Mouse (Mus musculus) heart, postnatal 36 days (tissue): ENCODE measurements around the gene Thnsl1. TPM values are rescaled to one million over a fixed set of nuclear protein-coding genes. Genes with fewer than 3 reads are reported as not detected.
"Not testable (repeated sequence)": the region's sequence is repeated elsewhere in the genome, so short reads cannot be mapped to it uniquely, and the experiment has no call there.

ENCODE experiments used
- DNase-seq, 2 experiments: peaks; one replicate each; pipeline ENCODE4 v3.0.0; 2021 to 2022
- intact Hi-C: fragments of 180-260 bp; cut with DNase I; formaldehyde crosslinking; loops from one replicate; pipeline ENCODE4 v1.15.1; 2025
- total RNA-seq, 2 experiments: library from RNA; stranded (reverse); gene quantifications; 2 replicates each; pipeline ENCODE4 v1.2.3; 2021

Thnsl1 gene
- total RNA-seq, 2 experiments from 2014 or later, result 6.3 to 7.2 TPM

DNA sequence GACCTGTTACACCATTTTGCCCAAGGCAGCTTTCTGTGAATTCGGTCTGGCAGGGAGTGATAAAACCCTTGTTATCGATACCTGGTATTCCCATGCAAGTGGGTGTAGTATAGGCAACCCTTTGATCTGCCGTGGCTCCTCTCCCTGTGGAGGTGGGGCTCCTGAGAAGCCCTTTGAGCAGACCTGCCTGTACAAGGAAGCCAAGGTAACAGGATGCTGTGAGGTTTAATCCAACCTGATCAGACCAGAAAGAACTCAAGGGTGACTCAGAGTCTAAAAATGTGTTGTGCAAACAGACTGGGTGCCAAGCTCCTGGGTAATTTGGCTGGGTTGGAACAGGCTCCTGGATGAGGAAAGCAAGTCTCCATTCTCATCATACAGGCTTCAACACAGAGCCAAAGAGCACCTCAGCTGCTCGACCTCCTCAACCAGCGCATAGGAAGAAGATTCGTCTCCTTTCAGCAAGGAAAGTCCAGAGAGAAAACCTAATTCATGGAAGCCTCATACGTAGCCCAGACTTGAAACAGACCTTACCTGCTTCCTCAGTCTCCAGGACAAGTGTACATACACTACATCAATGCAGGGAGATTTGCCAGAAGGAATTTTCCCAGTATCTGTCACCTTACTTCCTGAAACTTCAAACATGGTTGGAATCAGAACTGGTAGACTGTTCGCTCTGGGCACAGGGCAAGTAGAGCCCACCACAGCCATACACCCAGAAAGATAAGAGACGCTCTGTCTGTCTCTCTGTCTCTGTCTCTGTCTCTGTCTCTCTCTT lies 29.5 kb downstream of the Thnsl1 start:
- intact Hi-C loops, result no loop called here
- no peak for DNase-seq

DNA sequence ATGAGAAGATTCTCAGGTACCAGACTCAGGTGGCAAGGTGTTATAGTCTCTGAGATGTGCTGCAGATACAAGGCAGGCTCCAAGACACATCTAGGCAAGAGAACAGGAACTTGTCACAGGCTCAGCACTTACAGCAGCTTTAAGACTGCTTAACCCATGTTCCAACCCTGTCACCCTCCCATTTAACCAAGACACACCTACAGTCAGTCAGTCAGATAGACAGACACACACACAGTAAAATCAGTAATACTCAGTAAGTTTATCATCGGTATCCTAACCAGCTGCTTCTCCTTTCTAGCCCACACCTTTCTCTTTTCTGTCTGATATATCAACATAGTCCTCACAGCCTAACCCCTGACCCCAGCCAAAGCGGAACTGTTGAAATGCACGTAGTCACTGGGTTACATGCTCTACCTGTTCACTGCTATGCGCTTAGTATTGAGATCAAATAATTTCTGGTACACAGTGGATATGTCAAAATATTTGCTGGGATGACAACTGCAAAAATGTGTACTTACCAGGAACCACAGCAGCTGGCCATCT lies 30.4 kb downstream of the Thnsl1 start:
- intact Hi-C loops, result no loop called here
- no peak for DNase-seq

- intact Hi-C loops, result no loop called here
- DNase-seq, result no peak
These were observed 31.3 kb downstream of the Thnsl1 start for GRCm38 (mm10) chr2:21236846-21237245.

- intact Hi-C loops, result not testable (repeated sequence)
These were observed 38.6 kb downstream of the Thnsl1 start for GRCm38 (mm10) chr2:21244104-21244503.

DNA sequence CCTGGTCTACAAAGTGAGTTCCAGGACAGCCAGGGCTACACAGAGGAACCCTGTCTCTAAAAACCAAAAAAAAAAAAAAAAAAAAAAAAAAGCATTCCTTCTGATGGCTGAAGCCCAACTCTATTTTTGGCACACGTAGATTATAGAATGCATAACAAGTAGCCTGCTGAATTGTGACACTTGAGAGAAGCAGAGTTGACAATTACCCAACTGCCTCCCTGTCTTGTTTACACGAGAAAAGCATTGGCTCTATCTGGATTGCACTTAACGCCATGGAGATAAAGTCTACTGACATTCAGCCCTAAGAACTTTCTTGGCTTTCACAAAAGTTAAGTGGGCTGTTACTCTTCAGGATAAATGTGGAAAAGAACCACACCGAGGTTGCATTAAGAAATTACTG lies 39.5 kb downstream of the Thnsl1 start:
- no peak for DNase-seq
- intact Hi-C loops, result no loop called here

More at GRCm38 (mm10) chr2:21244104-21244503, 38.6 kb downstream of the Thnsl1 start:
- not testable (repeated sequence) for DNase-seq

DNA sequence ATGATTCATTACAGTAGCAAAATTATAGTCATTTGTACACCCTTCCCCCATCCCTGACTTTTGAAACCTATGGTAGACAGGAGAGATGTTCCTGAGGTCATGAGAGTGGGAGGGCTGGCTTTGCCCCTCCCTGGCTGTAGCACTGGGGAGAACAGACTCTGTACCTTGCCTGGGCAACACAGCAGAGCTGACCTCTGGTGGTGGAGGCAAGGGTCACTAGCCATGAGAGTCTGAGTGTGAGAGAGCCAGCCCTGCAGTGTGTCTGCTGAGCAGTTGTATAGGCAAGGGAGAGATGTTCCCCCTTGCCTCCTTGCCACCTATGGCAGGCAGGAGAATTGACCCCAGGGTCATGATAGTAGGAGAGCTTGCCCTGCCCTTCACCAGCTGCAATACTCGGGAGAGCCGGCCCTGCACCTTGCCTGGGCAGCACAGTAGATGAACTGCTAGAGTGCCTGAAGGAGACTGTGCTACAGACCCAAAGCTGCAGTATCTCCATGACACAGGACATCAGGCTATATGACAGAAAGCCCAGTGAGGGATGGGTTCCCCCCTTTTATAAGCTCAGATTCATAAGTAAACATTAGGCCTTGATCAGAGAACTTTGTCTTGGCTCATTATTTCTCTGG lies 40.1 kb downstream of the Thnsl1 start:
- DNase-seq, result no peak
- intact Hi-C loops, result no loop called here

- intact Hi-C loops, result no loop called here
- DNase-seq, result no peak
These were observed 48.1 kb downstream of the Thnsl1 start for GRCm38 (mm10) chr2:21253644-21254043.

GRCm38 (mm10) chr2:21254308-21254707 lies 48.8 kb downstream of the Thnsl1 start:
- intact Hi-C loops, result no loop called here
- no peak for DNase-seq

DNA sequence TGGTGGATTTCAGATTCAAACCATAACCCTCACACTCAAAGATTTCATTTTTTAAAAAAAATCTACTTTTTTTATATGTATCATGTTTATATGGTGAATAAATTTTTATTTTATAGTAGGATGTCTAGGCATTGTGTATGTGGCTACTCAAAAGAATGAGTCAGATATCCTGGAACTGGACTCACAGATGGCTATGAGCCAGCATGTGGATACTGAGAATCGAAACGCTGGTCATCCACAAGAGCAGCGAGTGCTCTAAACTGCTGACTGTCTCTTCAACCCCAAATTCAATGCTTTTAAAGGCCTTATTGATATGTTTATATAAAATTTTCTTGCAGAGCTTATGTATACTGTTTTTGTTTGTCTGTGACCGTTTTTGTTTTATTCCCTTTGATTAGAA lies 52.8 kb downstream of the Thnsl1 start:
- intact Hi-C loops, result no loop called here
- DNase-seq, result no peak

DNA sequence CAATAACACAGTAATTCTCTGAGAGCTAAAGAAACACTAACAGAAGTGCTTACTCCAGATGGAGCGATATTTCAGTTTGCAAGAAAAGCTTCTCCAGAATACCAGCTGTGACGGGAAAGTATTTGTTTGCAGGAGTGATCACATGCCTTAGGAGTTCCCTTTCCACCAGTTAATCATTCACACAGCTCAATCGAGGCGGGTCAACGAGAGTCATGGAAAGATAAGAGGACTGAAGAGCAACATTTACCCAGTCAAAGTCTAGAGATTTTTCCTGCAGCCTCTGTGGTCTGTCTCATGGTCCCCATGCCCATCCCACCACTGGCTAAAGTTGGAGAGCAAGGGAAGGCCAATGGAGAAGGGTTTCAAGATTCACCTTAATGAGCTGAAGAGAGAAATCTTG lies 53.6 kb downstream of the Thnsl1 start:
- DNase-seq, result no peak
- intact Hi-C loops, result no loop called here

- DNase-seq, result no peak
These were observed 54.5 kb downstream of the Thnsl1 start for GRCm38 (mm10) chr2:21260060-21260459.

DNA sequence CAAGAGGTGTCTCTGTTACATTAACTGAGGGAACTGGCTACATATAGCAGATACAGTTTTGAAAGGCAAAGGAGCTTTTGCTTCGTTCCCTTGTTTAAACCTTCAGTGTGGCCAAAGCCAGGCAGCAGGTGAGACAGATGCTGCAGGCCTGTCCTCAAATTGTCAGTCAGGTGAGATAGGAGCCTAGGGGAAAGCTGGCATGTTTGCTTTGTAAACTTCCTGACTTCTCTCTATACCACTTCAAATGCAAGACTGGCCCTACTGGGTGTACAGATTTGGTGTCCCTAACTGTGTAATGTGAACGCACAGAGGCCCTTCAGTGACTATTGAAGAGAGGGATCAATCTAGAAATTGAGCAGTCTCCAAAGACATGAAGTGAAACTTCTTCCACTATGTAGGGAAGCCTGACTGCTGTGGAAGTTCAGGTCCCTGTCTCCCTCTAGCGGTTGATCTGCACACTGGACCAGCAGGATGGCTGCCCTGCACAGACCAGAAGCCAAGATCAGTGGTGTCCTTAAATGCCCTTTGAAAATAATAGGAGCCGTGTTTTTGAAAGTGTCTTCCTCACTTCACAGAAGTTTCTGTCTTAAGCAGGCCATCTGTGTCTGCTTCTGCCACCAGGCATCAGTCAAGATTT lies 56.0 kb downstream of the Thnsl1 start:
- intact Hi-C loops, result loop anchor here (5.0 kb wide), 3 partner anchors 49 to 364 kb away; partner anchors contain the start of gene Arhgap21
- peak; percentile 39 to 45 for DNase-seq

More at GRCm38 (mm10) chr2:21260060-21260459, 54.5 kb downstream of the Thnsl1 start:
- intact Hi-C loops, result loop anchor here (5.0 kb wide), 3 partner anchors 48 to 363 kb away; partner anchors contain the start of gene Arhgap21

DNA sequence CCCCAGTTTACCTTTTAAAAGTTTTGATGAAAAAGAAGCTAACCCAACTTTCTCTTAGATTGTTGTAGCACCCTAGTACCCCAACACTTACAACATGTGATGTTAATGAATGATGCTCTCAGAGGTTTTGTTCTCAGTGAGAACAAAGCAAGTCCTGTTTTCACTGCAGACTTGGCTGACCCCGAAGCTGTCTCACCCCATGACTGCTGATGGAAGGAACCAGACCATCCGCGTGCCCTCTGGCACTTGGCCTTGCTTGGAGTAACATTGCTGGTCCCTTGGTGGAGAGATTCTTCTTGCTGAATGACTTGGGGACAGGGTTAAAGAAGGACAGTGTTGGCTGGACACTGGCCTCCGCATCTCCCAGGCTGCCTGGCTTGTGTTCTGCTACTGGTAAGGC lies 58.5 kb downstream of the Thnsl1 start:
- DNase-seq, result no peak
- intact Hi-C loops, result loop anchor here (5.0 kb wide), 3 partner anchors 52 to 367 kb away; partner anchors contain the start of gene Arhgap21

Other genes starting within 250 kb of the Thnsl1 start
- 10 to 100 TPM; 73.4 to 85.7 TPM for gene Arhgap21, start 236.8 kb upstream of the Thnsl1 start, total RNA-seq
- 1 to 10 TPM; 1.9 to 2.2 TPM for gene Enkur, start 359 bp upstream of the Thnsl1 start, total RNA-seq
- under 1 TPM in 1 of 2 experiments, not detected in 1; 0.05 TPM for gene Gpr158, start 161.8 kb downstream of the Thnsl1 start, total RNA-seq